Mouse (Mus musculus) E14TG2a.4 (cell line): ENCODE measurements at regions not wholly inside any gene's neighbourhood (a gene's known extent, or its start where the extent isn't known, plus 50 kb on each side); places are given as distances from the start of the nearest gene placed in this dataset.

Experiments used
- CTCF ChIP-seq: conservative IDR thresholded peaks from 2 replicates; pipeline ENCODE4 v1.5.1; 2014; ENCODE audit warnings: low read length
- POU5F1 ChIP-seq: IDR thresholded peaks from 2 replicates; pipeline ENCODE4 v1.6.1; 2014; ENCODE audit warnings: low read length, borderline replicate concordance

DNA sequence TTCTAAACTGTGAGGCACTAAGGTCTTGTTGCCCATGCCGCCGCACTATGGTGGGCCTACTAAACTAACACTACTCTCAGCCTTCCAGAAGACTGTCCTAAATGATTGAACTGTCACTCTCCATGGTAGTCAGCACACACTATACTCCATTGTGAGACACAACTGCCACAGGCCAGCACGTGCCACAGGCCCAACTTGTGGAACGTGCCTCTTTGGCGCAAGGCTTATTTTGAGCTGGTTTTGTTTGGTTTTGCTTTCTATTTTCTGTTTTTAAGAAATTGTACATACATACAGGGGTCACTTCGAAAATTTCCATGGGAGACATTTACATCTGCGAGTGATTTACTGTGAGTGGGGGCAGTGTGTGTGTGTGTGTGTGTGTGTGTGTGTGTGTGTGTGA, 126.8 kb upstream of the 3110018I06Rik start:
- TF ChIP-seq CTCF (no peak), POU5F1 (no peak)
